Mouse (Mus musculus): ENCODE results near the gene Sdad1. TPM values are rescaled to one million over a fixed set of nuclear protein-coding genes. Genes with fewer than 3 reads are reported as not detected.

Sdad1 gene
- polyA plus RNA-seq, 1 experiment from 2014 or later: 29.3 TPM

DNA sequence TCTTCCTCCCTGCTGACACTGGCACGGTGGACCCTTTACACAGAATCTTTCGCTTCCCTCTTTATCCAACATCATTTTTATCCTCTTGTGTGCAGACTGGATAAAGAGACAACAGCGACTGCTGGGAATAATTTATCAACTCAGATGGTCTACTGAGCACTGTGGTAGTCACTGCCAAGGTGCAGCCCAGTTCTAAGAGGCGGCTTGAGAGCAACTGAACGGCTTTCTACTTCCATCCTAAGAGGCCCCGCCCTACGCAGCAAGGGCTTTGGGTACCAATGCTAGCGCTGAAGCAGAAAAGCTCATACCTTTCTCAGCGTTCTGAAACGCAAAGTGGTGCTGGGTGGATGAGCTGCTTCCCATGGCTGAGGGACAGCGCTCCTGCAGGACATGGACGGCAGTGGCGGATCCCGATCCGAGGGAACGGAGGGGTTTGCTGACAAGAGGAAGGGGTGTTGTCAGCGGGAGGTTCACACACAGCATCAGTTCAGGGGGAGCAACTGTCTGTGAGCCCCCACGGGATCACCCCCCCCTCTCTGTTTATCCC is 57.4 kb downstream of the Sdad1 start:
- Histone ChIP-seq H3K4me1 (replicated peaks; ENCODE audit: control insufficient read depth, insufficient read depth, low read length) (no peaks in the 10 kb centered on the region), H3K4me3 (replicated peaks; ENCODE audit: low read length) (no peak overlapping the region), H3K27me3 (ENCODE audit: control insufficient read depth, insufficient read depth, low read length) (no peaks in the 10 kb centered on the region), H3K9me3 (ENCODE audit: control insufficient read depth, low read length) (no peaks in the 10 kb centered on the region), H3K9ac (peak overlapping the region; percentile 24; the same call in 1 of the 2 replicates), H3K36me3 (replicated peaks; ENCODE audit: control insufficient read depth, insufficient read depth) (no peaks in the 10 kb centered on the region), H3K27ac (no peak overlapping the region), H3K4me2 (replicated peaks) (peak overlapping the region; percentile 46)
- WGBS: 18% methylated on average over 18 of the region's 18 CpGs
- ATAC-seq (ENCODE audit: low FRiP score): peak; percentile 72
- DNase-seq (ENCODE audit: low spot score): peak; percentile 54

GRCm38 (mm10) chr5:92252031-92252430 is 58.2 kb downstream of the Sdad1 start:
- 92% methylated on average over 6 of the region's 6 CpGs for WGBS
- H3K27ac ChIP-seq: no peak overlapping the region
- H3K4me2 ChIP-seq (replicated peaks): no peak overlapping the region
- no peaks in the 10 kb centered on the region for H3K4me1 ChIP-seq (replicated peaks; ENCODE audit: control insufficient read depth, insufficient read depth, low read length)
- H3K9ac ChIP-seq: no peak overlapping the region
- DNase-seq (ENCODE audit: low spot score) (no peak), ATAC-seq (ENCODE audit: low FRiP score) (no peak)
- no peak overlapping the region for H3K4me3 ChIP-seq (replicated peaks; ENCODE audit: low read length)
- H3K9me3 ChIP-seq (ENCODE audit: control insufficient read depth, low read length): no peaks in the 10 kb centered on the region
- H3K36me3 ChIP-seq (replicated peaks; ENCODE audit: control insufficient read depth, insufficient read depth): no peaks in the 10 kb centered on the region
- no peaks in the 10 kb centered on the region for H3K27me3 ChIP-seq (ENCODE audit: control insufficient read depth, insufficient read depth, low read length)

DNA sequence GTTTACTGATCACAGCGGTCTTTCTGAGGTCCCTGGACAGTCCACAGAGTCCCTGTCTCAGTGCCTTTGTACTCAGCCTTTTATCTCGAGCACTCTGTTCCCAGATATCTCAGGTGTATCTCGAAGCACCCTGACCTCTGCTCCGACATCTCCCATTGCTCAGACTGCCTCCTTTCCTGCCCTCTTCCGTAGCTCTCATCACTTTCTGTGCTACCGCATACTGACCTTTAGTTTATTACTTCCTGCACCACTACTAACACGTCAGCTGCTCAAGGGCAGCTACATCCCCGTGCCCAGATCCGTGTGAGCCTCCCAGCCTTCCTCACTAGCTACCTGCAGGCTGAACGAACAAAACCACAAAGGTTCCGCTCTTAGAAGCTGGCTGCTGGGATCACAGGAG is 61.7 kb downstream of the Sdad1 start:
- Histone ChIP-seq H3K4me2 (replicated peaks) (no peak overlapping the region), H3K4me1 (replicated peaks; ENCODE audit: control insufficient read depth, insufficient read depth, low read length) (no peaks in the 10 kb centered on the region), H3K27ac (no peak overlapping the region), H3K27me3 (ENCODE audit: control insufficient read depth, insufficient read depth, low read length) (no peaks in the 10 kb centered on the region), H3K9me3 (ENCODE audit: control insufficient read depth, low read length) (no peaks in the 10 kb centered on the region), H3K9ac (no peak overlapping the region), H3K4me3 (replicated peaks; ENCODE audit: low read length) (no peak overlapping the region), H3K36me3 (replicated peaks; ENCODE audit: control insufficient read depth, insufficient read depth) (no peaks in the 10 kb centered on the region)
- ATAC-seq (ENCODE audit: low FRiP score) (no peak), DNase-seq (ENCODE audit: low spot score) (no peak)
- 86% methylated on average over 11 of the region's 11 CpGs for WGBS

- Histone ChIP-seq H3K27ac (no peak overlapping the region), H3K36me3 (replicated peaks; ENCODE audit: control insufficient read depth, insufficient read depth) (no peaks in the 10 kb centered on the region), H3K27me3 (ENCODE audit: control insufficient read depth, insufficient read depth, low read length) (no peaks in the 10 kb centered on the region), H3K4me2 (replicated peaks) (no peak overlapping the region), H3K4me1 (replicated peaks; ENCODE audit: control insufficient read depth, insufficient read depth, low read length) (no peaks in the 10 kb centered on the region), H3K4me3 (replicated peaks; ENCODE audit: low read length) (no peak overlapping the region), H3K9ac (no peak overlapping the region), H3K9me3 (ENCODE audit: control insufficient read depth, low read length) (no peaks in the 10 kb centered on the region)
- DNase-seq (ENCODE audit: low spot score) (no peak), ATAC-seq (ENCODE audit: low FRiP score) (no peak)
- 93% methylated on average over 9 of the region's 9 CpGs for WGBS
These were observed 64.8 kb downstream of the Sdad1 start for GRCm38 (mm10) chr5:92245483-92245882.

DNA sequence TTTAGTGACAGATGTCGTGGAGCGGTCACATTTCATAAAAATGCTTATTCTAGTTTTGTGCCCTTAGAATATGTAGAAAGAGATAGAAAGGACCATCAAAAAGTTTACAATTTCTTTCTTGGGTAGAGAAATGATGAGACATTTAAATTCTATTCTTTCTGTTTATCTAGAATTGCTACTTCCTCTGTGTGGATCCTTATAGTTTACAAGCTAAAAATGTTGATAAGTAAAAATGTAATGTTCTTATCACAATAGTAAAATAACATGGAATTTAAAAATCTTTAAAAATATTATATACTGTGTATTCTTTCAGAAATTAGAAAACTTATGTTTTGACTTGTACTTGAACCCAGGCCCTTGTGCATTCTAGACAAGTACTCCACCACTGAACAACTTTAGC is 65.4 kb downstream of the Sdad1 start:
- H3K27ac ChIP-seq: no peak overlapping the region
- no peak overlapping the region for H3K4me2 ChIP-seq (replicated peaks)
- no peak overlapping the region for H3K9ac ChIP-seq
- no peaks in the 10 kb centered on the region for H3K27me3 ChIP-seq (ENCODE audit: control insufficient read depth, insufficient read depth, low read length)
- H3K9me3 ChIP-seq (ENCODE audit: control insufficient read depth, low read length): no peaks in the 10 kb centered on the region
- H3K4me1 ChIP-seq (replicated peaks; ENCODE audit: control insufficient read depth, insufficient read depth, low read length): no peaks in the 10 kb centered on the region
- 96% methylated on average over 2 of the region's 2 CpGs for WGBS
- H3K36me3 ChIP-seq (replicated peaks; ENCODE audit: control insufficient read depth, insufficient read depth): no peaks in the 10 kb centered on the region
- no peak overlapping the region for H3K4me3 ChIP-seq (replicated peaks; ENCODE audit: low read length)
- ATAC-seq (ENCODE audit: low FRiP score) (no peak), DNase-seq (ENCODE audit: low spot score) (no peak)

DNA sequence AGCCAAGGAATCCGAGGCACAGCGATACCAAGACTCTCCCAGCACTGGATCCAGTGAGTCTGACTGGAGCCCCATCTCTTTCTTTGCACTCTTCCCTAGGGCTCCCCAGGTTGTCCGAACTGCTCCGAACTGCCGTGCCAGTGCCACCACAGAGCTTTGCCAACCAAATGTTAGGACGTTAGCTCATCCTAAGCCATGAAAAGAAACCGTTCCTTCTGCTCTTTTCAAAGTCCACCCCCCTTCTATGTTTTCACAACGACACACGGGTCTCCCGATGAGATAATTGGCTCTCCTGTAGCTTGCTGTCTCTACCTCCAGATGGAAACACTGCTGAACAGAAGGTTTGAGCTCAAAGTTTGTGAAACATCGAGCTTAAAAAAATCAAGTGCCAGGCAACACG is 69.5 kb downstream of the Sdad1 start:
- H3K4me2 ChIP-seq (replicated peaks): no peak overlapping the region
- no peaks in the 10 kb centered on the region for H3K36me3 ChIP-seq (replicated peaks; ENCODE audit: control insufficient read depth, insufficient read depth)
- H3K4me3 ChIP-seq (replicated peaks; ENCODE audit: low read length): no peak overlapping the region
- DNase-seq (ENCODE audit: low spot score) (no peak), ATAC-seq (ENCODE audit: low FRiP score) (no peak)
- no peak overlapping the region for H3K27ac ChIP-seq
- WGBS: 93% methylated on average over 12 of the region's 12 CpGs
- H3K4me1 ChIP-seq (replicated peaks; ENCODE audit: control insufficient read depth, insufficient read depth, low read length): no peaks in the 10 kb centered on the region
- H3K27me3 ChIP-seq (ENCODE audit: control insufficient read depth, insufficient read depth, low read length): no peaks in the 10 kb centered on the region
- no peaks in the 10 kb centered on the region for H3K9me3 ChIP-seq (ENCODE audit: control insufficient read depth, low read length)
- no peak overlapping the region for H3K9ac ChIP-seq

DNA sequence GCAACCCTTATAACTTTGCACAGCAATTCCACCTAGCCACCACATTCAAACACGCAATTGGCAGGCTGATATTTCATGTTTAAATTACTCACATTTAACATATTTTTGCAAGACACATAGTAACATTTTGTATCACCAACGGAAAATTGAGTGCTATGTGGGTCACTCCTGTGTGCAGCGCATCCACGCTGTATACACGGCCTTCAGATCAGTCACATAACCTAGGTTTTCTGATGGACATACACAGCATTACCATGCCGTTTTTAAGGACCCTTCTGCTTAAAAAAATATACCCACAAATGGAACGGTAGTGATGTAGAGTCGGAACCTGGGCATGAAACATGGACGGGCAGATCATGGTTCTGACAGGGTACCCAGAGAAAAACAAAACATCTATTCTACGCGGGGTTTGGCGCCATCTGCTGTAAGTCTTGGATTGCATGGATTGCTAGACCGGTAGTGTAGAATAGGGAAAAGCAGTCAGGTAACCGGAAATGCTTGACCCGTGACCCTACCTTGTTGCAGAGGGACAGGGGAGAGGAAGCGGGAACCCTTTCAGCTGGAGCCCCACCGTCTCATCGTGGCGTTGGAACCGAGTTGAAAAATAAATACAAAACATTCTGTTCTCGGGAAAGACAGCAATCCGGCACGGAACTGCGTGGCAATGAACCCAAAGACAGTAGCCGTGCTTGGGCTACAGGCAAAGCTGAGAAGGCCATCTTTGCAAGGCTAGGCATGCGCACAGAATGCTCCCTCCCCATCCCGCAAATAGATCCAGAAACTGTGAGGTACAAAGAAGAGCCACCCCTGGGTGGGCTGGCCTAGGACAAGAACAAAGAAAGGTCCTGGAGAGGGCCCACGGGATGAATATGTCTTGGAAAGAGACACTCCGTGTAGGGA is 70.7 kb downstream of the Sdad1 start:
- WGBS: 41% methylated on average over 29 of the region's 29 CpGs
- Histone ChIP-seq H3K9ac (no peak overlapping the region), H3K4me2 (replicated peaks) (peak overlapping the region; percentile 24; the same call in 1 of the 2 replicates)

DNA sequence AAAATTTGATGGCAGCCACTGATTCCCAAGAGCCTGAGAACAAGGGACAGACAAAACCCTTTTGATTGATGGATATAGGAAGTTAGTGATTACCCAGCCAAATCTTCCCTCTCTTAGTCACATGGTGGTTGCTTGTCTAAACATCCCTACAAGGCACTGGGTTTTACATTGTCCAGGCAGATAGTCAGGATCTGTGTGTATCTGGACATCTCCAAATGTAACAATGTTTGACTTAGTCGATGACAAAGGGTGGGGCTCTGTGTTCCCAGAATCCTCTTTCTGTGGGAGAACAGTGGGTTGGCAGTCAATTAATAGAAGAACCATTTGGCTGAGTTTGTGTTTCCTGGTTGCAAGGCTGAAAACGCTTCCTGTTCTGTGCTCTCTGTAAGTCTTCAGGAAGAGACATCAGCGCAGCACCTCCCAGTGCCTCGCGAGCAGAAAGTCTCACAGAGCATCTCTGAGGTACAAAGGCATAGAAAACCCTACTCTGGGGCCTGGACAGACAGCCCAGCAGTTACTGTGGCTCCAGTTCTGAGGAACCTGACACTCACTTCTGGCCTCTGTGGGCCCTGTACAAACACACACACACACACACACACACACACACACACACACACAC is 75.2 kb downstream of the Sdad1 start:
- Histone ChIP-seq H3K9me3 (ENCODE audit: control insufficient read depth, low read length) (no peaks in the 10 kb centered on the region), H3K27ac (no peak overlapping the region), H3K4me2 (replicated peaks) (no peak overlapping the region), H3K9ac (no peak overlapping the region), H3K27me3 (ENCODE audit: control insufficient read depth, insufficient read depth, low read length) (no peaks in the 10 kb centered on the region), H3K4me1 (replicated peaks; ENCODE audit: control insufficient read depth, insufficient read depth, low read length) (no peaks in the 10 kb centered on the region), H3K36me3 (replicated peaks; ENCODE audit: control insufficient read depth, insufficient read depth) (no peaks in the 10 kb centered on the region), H3K4me3 (replicated peaks; ENCODE audit: low read length) (no peak overlapping the region)
- ATAC-seq (ENCODE audit: low FRiP score) (no peak), DNase-seq (ENCODE audit: low spot score) (no peak)
- WGBS: 70% methylated on average over 5 of the region's 5 CpGs

More for the DNA sequence above, 70.7 kb downstream of the Sdad1 start:
- DNase-seq (ENCODE audit: low spot score) (peak; percentile 82), ATAC-seq (ENCODE audit: low FRiP score) (peak; percentile 67)
- Histone ChIP-seq H3K4me1 (replicated peaks; ENCODE audit: control insufficient read depth, insufficient read depth, low read length) (no peaks in the 10 kb centered on the region), H3K27me3 (ENCODE audit: control insufficient read depth, insufficient read depth, low read length) (no peaks in the 10 kb centered on the region), H3K4me3 (replicated peaks; ENCODE audit: low read length) (no peak overlapping the region), H3K9me3 (ENCODE audit: control insufficient read depth, low read length) (no peaks in the 10 kb centered on the region), H3K27ac (no peak overlapping the region), H3K36me3 (replicated peaks; ENCODE audit: control insufficient read depth, insufficient read depth) (no peaks in the 10 kb centered on the region)
